30 mouse cellular contexts compared by ENCODE assay signal in the genomic region with DNA sequence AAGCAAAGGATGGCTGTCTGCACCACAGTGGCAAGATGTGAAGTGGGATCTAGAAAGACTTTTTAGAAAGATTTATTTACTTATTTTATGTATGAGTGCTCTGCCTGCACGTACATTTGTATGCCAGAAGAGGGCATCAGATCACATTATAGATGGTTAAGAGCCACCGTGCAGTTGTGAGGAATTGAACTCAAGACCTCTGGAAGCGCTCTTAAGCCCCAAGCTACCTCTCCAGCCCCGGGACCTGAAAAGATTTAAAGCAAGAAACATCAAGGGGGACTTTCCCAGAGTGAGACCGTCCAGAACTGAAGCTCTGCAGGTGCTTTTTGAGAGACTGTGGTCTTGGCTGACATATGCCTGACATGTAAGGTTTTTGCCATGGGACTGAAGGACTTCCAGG. TPM values are rescaled to one million over a fixed set of nuclear protein-coding genes. Genes with fewer than 3 reads are reported as not detected.
DNase-seq lines count a peak whose midpoint lies in the region; ATAC-seq and TF ChIP-seq lines count a peak whose summit lies in the region.
"Had no signal": no experiment of that assay in that cellular context is flagged by ENCODE, and none has a peak within 500 bp of the region (broad histone marks: within the 10 kb centered on the region; RNA-seq: fewer than 3 reads in every experiment).

No protein-coding gene starts in this region.

- no peak overlapping the region for H3K27ac ChIP-seq in layer of hippocampus, adult 2 months
- H3K27ac ChIP-seq in bone marrow macrophage, adult 2 months (ENCODE audit: insufficient read depth, low read depth, low read length), result no peak overlapping the region
- H3K27ac ChIP-seq: forebrain, embryonic 15.5 days; hindbrain, embryonic 15.5 days; limb, embryonic 12.5 days; liver, embryonic 13.5 days had no signal

- H3K4me3 ChIP-seq in layer of hippocampus, adult 2 months, result no peak overlapping the region
- H3K4me3 ChIP-seq in bone marrow macrophage, adult 2 months (ENCODE audit: insufficient read depth, low read length), result no peak overlapping the region
- H3K4me3 ChIP-seq: forebrain, embryonic 15.5 days; heart, embryonic 12.5 days; hindbrain, embryonic 15.5 days; limb, embryonic 12.5 days; liver, embryonic 13.5 days; megakaryocyte, embryonic 14.5 days had no signal

- H3K4me1 ChIP-seq in bone marrow macrophage, adult 2 months (ENCODE audit: control insufficient read depth, insufficient read depth, low read length), result peaks cover 20% of the 10 kb centered on the region
- H3K4me1 ChIP-seq: forebrain, embryonic 15.5 days; heart, embryonic 12.5 days; hindbrain, embryonic 15.5 days had no signal

- peak; percentile 46 for TF ChIP-seq CTCF in layer of hippocampus, adult 2 months (conservative IDR thresholded peaks at IDR 0.05)
- peak; percentile 13; the same call in 1 of the 2 replicates for TF ChIP-seq CTCF in bone marrow macrophage, adult 2 months (IDR thresholded peaks at IDR 0.05; ENCODE audit: low read depth, low read length)

- no peak for TF ChIP-seq POLR2A in bone marrow macrophage, adult 2 months (IDR thresholded peaks at IDR 0.05; ENCODE audit: borderline replicate concordance, low read depth, low read length)

- no peak for ATAC-seq in CD4-positive, CD25-positive, alpha-beta regulatory T cell, adult 4 months
- no peak for ATAC-seq in cerebellum, adult (ENCODE audit: insufficient number of reproducible peaks, low FRiP score, low TSS enrichment)
- ATAC-seq: activated CD4-positive, CD25-positive, alpha-beta regulatory T cell, adult 4 months; forebrain, embryonic 15.5 days; Patski had no signal

- DNase-seq in CD4-positive, CD25-positive, alpha-beta regulatory T cell, adult 2 months (ENCODE audit: low read depth, low spot score), result peak; percentile 32
- no peak for DNase-seq in layer of hippocampus, adult 2 months (ENCODE audit: low spot score in 2 of 2)
- no peak for DNase-seq in layer of hippocampus, postnatal 10 days (ENCODE audit: low spot score in 2 of 2)
- peak; percentile 14 for DNase-seq in 3T3-L1 (ENCODE audit: low read depth, low spot score)
- DNase-seq in frontal cortex, postnatal 25 days (ENCODE audit: low spot score in 2 of 2), result no peak
- DNase-seq: adrenal gland, postnatal 10 days; cerebellum, adult 18-20 months; cerebellum, postnatal 25 days; embryo, embryonic 11 days; heart, postnatal 36 days; kidney, adult 11 months; kidney, postnatal 25 days; liver, embryonic 13.5 days; right cerebral cortex, postnatal 4 days; thymus, postnatal 25 days had no signal

RNA-seq across cellular contexts. Expression of a gene that starts 16.8 kb away (rescaled TPM):
- polyA plus RNA-seq in CD4-positive, CD25-positive, alpha-beta regulatory T cell, adult 4 months (2017; shearing (Covaris generic)), result under 1 TPM in 1 of 2 experiments, not detected in 1; 0.27 TPM
- total RNA-seq in layer of hippocampus, adult 2 months (2021), result not detected
- total RNA-seq in layer of hippocampus, postnatal 10 days (2021), result not detected
- polyA plus RNA-seq in bone marrow macrophage, adult 2 months (2012; ENCODE audit: insufficient read depth, insufficient read length, missing spikeins), result not detected in 2 replicates
- total RNA-seq: adrenal gland, postnatal 10 days; heart, postnatal 36 days; left cerebral cortex, adult 8-10 months; midbrain, postnatal 0 days had no signal
- polyA plus RNA-seq: embryonic facial prominence, embryonic 14.5 days; forebrain, embryonic 15.5 days; gonadal fat pad, adult 2 months; heart, embryonic 12.5 days; hindbrain, embryonic 15.5 days; limb, embryonic 12.5 days; liver, embryonic 13.5 days; lung, embryonic 16.5 days; midbrain, postnatal 0 days; Patski had no signal

RNA-seq across cellular contexts. Expression of a gene that starts 26.1 kb away (rescaled TPM):
- 10 to 100 TPM; 20.0 to 30.1 TPM for polyA plus RNA-seq in CD4-positive, CD25-positive, alpha-beta regulatory T cell, adult 4 months (2017; shearing (Covaris generic))
- total RNA-seq in layer of hippocampus, adult 2 months (2021), result 10 to 100 TPM; 34.9 to 37.9 TPM
- 10 to 100 TPM; 32.6 to 34.9 TPM for total RNA-seq in layer of hippocampus, postnatal 10 days (2021)
- 85.3 and 90.3 TPM in 2 replicates for polyA plus RNA-seq in bone marrow macrophage, adult 2 months (2012; ENCODE audit: insufficient read depth, insufficient read length, missing spikeins)

RNA-seq across cellular contexts. Expression of a gene that starts 51.5 kb away (rescaled TPM):
- polyA plus RNA-seq in CD4-positive, CD25-positive, alpha-beta regulatory T cell, adult 4 months (2017; shearing (Covaris generic)), result 1 to 10 TPM in 1 of 2 experiments, under 1 TPM in 1; 0.57 to 1.8 TPM
- total RNA-seq in layer of hippocampus, adult 2 months (2021), result 1 to 10 TPM in 1 of 2 experiments, under 1 TPM in 1; 0.88 to 1.2 TPM
- total RNA-seq in layer of hippocampus, postnatal 10 days (2021), result 1 to 10 TPM; 1.3 to 1.9 TPM
- polyA plus RNA-seq in bone marrow macrophage, adult 2 months (2012; ENCODE audit: insufficient read depth, insufficient read length, missing spikeins), result not detected in 2 replicates

RNA-seq across cellular contexts. Expression of a gene that starts 58.9 kb away (rescaled TPM):
- polyA plus RNA-seq in CD4-positive, CD25-positive, alpha-beta regulatory T cell, adult 4 months (2017; shearing (Covaris generic)), result 1 to 10 TPM; 5.0 to 5.9 TPM
- 1 to 10 TPM; 5.5 to 5.9 TPM for total RNA-seq in layer of hippocampus, adult 2 months (2021)
- 1 to 10 TPM; 5.4 TPM for total RNA-seq in layer of hippocampus, postnatal 10 days (2021)
- polyA plus RNA-seq in bone marrow macrophage, adult 2 months (2012; ENCODE audit: insufficient read depth, insufficient read length, missing spikeins), result 10.6 and 11.6 TPM in 2 replicates

Comparison
In these comparisons a context has a peak if more than half of its experiments do, and no peak if none do; other contexts are left out.
1. DNase-seq: peak in CD4-positive, CD25-positive, alpha-beta regulatory T cell, adult 2 months (single experiment) and 3T3-L1 (single experiment); none in layer of hippocampus, adult 2 months (0 of 2), layer of hippocampus, postnatal 10 days (0 of 2) and frontal cortex, postnatal 25 days (0 of 2).